ENCODE assay signal across 23 mouse cellular contexts in the genomic region with DNA sequence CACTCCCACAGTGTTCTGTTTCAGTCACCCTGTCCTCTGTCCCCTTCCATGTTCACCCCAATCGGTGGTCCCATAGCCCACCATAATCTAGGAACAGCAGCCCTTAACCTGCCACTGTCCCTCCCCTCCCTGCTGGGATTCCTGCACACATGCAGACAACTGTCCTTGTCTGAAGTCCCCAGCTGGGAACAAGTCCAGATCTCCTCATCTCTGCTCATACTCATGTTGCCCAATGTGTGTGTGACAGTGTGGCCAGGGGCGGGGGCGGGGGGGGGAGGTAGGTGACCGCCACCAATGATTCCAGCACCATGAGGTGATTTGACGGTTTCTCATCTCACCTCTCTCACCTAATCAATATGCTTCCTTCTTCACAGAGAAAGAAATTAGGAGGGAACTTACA. TPM values are rescaled to one million over a fixed set of nuclear protein-coding genes. Genes with fewer than 3 reads are reported as not detected.
DNase-seq lines count a peak whose midpoint lies in the region; ATAC-seq and TF ChIP-seq lines count a peak whose summit lies in the region.
"Had no signal": no experiment of that assay in that cellular context is flagged by ENCODE, and none has a peak within 500 bp of the region (broad histone marks: within the 10 kb centered on the region; RNA-seq: fewer than 3 reads in every experiment).

No protein-coding gene starts in this region.

- H3K36me3 ChIP-seq in liver, postnatal 0 days (replicated peaks; ENCODE audit: insufficient read depth, low read length) = no peaks in the 10 kb centered on the region
- no peaks in the 10 kb centered on the region for H3K36me3 ChIP-seq in stomach, embryonic 16.5 days (ENCODE audit: control insufficient read depth, insufficient read depth, low read length)
- H3K36me3 ChIP-seq: hindbrain, embryonic 12.5 days; hindbrain, embryonic 15.5 days had no signal

- H3K9me3 ChIP-seq in liver, postnatal 0 days (ENCODE audit: low read length) = no peaks in the 10 kb centered on the region
- no peaks in the 10 kb centered on the region for H3K9me3 ChIP-seq in stomach, embryonic 16.5 days (replicated peaks; ENCODE audit: control insufficient read depth, low read length)
- H3K9me3 ChIP-seq: hindbrain, embryonic 12.5 days; hindbrain, embryonic 15.5 days had no signal

- peak; percentile 79 for ATAC-seq in liver, postnatal 0 days
- no peak for ATAC-seq in stomach, embryonic 16.5 days (ENCODE audit: insufficient read depth, low FRiP score)
- ATAC-seq: forebrain, embryonic 14.5 days; forebrain, postnatal 0 days had no signal

- no peak overlapping the region for H3K9ac ChIP-seq in liver, postnatal 0 days (replicated peaks)
- no peak overlapping the region for H3K9ac ChIP-seq in stomach, embryonic 16.5 days (ENCODE audit: low read length)
- H3K9ac ChIP-seq: forebrain, postnatal 0 days; hindbrain, embryonic 12.5 days; hindbrain, embryonic 15.5 days had no signal

- WGBS in liver, postnatal 0 days (ENCODE audit: insufficient replicate concordance) = 58% methylated on average over 5 of the region's 5 CpGs
- WGBS in stomach, embryonic 16.5 days = 88% methylated on average over 5 of the region's 5 CpGs

- peaks cover 12% of the 10 kb centered on the region for H3K4me1 ChIP-seq in liver, postnatal 0 days (ENCODE audit: insufficient read depth)
- H3K4me1 ChIP-seq in stomach, embryonic 16.5 days (ENCODE audit: control insufficient read depth, insufficient read depth, low read length) = peaks cover 43% of the 10 kb centered on the region
- H3K4me1 ChIP-seq: hindbrain, embryonic 15.5 days had no signal

- TF ChIP-seq EP300 in liver, postnatal 0 days (IDR thresholded peaks at IDR 0.05; ENCODE audit: low read depth) = no peak

- H3K4me3 ChIP-seq in layer of hippocampus, adult 2 months = no peak overlapping the region
- H3K4me3 ChIP-seq in liver, postnatal 0 days (ENCODE audit: low read depth, low read length) = no peak overlapping the region
- no peak overlapping the region for H3K4me3 ChIP-seq in stomach, embryonic 16.5 days (replicated peaks; ENCODE audit: low read length)
- H3K4me3 ChIP-seq: gastrocnemius, adult 2 months; hindbrain, embryonic 12.5 days; hindbrain, embryonic 15.5 days had no signal

- TF ChIP-seq CTCF in layer of hippocampus, adult 2 months (conservative IDR thresholded peaks at IDR 0.05) = no peak
- no peak for TF ChIP-seq CTCF in liver, postnatal 0 days (IDR thresholded peaks at IDR 0.05; ENCODE audit: low read depth)

- DNase-seq in layer of hippocampus, adult 2 months (ENCODE audit: low spot score in 2 of 2) = no peak
- no peak for DNase-seq in layer of hippocampus, adult 9-10 months (ENCODE audit: low spot score)
- no peak for DNase-seq in liver, postnatal 0 days
- DNase-seq in liver = no peak
- no peak for DNase-seq in lung, adult 18-20 months
- DNase-seq in thymus, postnatal 36 days = no peak
- DNase-seq: adrenal gland, adult 8-10 months; adrenal gland, postnatal 25 days; B cell, adult 2 months; cerebellum, adult 11-12 months; cerebellum, adult 8-10 months; cerebellum, postnatal 10 days; cerebellum, postnatal 36 days; embryo, embryonic 11 days; forebrain, postnatal 0 days; gastrocnemius, adult 2 months; gastrocnemius, postnatal 14 days had no signal

- no peak overlapping the region for H3K4me2 ChIP-seq in liver, postnatal 0 days (ENCODE audit: low read depth, low read length)
- peak overlapping the region; percentile 35; the same call in 1 of the 2 replicates for H3K4me2 ChIP-seq in stomach, embryonic 16.5 days (ENCODE audit: low read depth, low read length)
- H3K4me2 ChIP-seq: heart, embryonic 11.5 days; hindbrain, embryonic 12.5 days; hindbrain, embryonic 15.5 days had no signal

- H3K27ac ChIP-seq in layer of hippocampus, adult 2 months = peak overlapping the region; percentile 78; the same call in 1 of the 2 replicates
- no peak overlapping the region for H3K27ac ChIP-seq in liver, postnatal 0 days (ENCODE audit: low read depth)
- peak overlapping the region; percentile 87; the same call in 1 of the 2 replicates for H3K27ac ChIP-seq in stomach, embryonic 16.5 days (ENCODE audit: low read length)
- H3K27ac ChIP-seq: hindbrain, embryonic 12.5 days; hindbrain, embryonic 15.5 days had no signal

- H3K27me3 ChIP-seq in liver, postnatal 0 days (ENCODE audit: insufficient read depth, low read length) = no peaks in the 10 kb centered on the region
- no peaks in the 10 kb centered on the region for H3K27me3 ChIP-seq in stomach, embryonic 16.5 days (ENCODE audit: control insufficient read depth, insufficient read depth, low read length)
- H3K27me3 ChIP-seq: CH12.LX; hindbrain, embryonic 12.5 days; hindbrain, embryonic 15.5 days had no signal

RNA-seq across cellular contexts. Expression of a gene that starts 17.1 kb away (rescaled TPM):
- 10 to 100 TPM; 54.1 to 62.2 TPM for total RNA-seq in layer of hippocampus, adult 2 months (2021)
- 0.62 TPM in 2 replicates for polyA plus RNA-seq in liver, postnatal 0 days (2015; fragmentation: Nextera tagmentation; extraction: Ambion mirVana)
- polyA plus RNA-seq in stomach, embryonic 16.5 days (2015; fragmentation: Nextera tagmentation; extraction: Ambion mirVana) = 6.4 and 6.7 TPM in 2 replicates
